Comparison of ENCODE assay signal across 29 mouse cellular contexts in the genomic region with DNA sequence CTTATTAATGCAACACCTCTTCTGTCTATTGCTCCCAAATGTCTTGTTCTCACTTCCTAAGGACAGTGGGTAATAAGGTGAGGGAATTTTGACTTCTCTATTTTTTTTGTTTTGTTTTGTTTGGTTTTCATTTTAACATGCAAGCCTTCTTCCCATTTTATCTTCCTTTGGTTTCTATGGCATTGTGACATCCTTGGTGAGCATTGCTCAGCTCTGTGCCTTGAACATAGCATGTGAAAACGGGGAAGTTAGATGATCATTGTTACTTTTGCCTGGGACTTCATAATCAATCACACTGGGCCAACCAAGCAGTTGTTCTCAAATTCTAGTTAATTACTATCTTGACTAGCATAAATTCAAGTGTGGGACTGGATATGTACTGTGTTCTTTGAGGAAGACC.
"Had no signal": no experiment of that assay in that cellular context is flagged by ENCODE, and none has a peak within 500 bp of the region (broad histone marks: within the 10 kb centered on the region; RNA-seq: fewer than 3 reads in every experiment).

No protein-coding gene starts in this region.

- H3K27ac ChIP-seq: embryonic facial prominence, embryonic 10.5 days; embryonic facial prominence, embryonic 12.5 days; embryonic facial prominence, embryonic 13.5 days; embryonic facial prominence, embryonic 15.5 days; forebrain, embryonic 10.5 days; forebrain, embryonic 12.5 days; forebrain, embryonic 13.5 days; gastrocnemius, adult 2 months had no signal

- H3K4me3 ChIP-seq: embryonic facial prominence, embryonic 10.5 days; embryonic facial prominence, embryonic 12.5 days; embryonic facial prominence, embryonic 13.5 days; embryonic facial prominence, embryonic 15.5 days; erythroblast, embryonic 14.5 days; forebrain, embryonic 10.5 days; forebrain, embryonic 12.5 days; forebrain, embryonic 13.5 days; forebrain, embryonic 15.5 days; gastrocnemius, adult 2 months had no signal

- H3K4me1 ChIP-seq: embryonic facial prominence, embryonic 10.5 days; embryonic facial prominence, embryonic 12.5 days; embryonic facial prominence, embryonic 13.5 days; embryonic facial prominence, embryonic 15.5 days; forebrain, embryonic 12.5 days; forebrain, embryonic 13.5 days; forebrain, embryonic 15.5 days had no signal

- H3K9me3 ChIP-seq: embryonic facial prominence, embryonic 10.5 days; embryonic facial prominence, embryonic 12.5 days; embryonic facial prominence, embryonic 13.5 days; embryonic facial prominence, embryonic 15.5 days; forebrain, embryonic 10.5 days; forebrain, embryonic 12.5 days; forebrain, embryonic 13.5 days; forebrain, embryonic 15.5 days had no signal

- H3K27me3 ChIP-seq: embryonic facial prominence, embryonic 12.5 days; embryonic facial prominence, embryonic 13.5 days; embryonic facial prominence, embryonic 15.5 days; forebrain, embryonic 13.5 days; forebrain, embryonic 15.5 days had no signal

- DNase-seq: cerebellum, adult 18-20 months; cerebellum, adult 2 months; cerebellum, adult 8-10 months; cerebellum, adult 9-10 months; cerebellum, adult 9-11 months; cerebellum, postnatal 10 days; cerebellum, postnatal 14 days; cerebellum, postnatal 25 days; cerebellum, postnatal 36 days; embryo, embryonic 11 days; forebrain, postnatal 0 days; gastrocnemius, adult 2 months; gastrocnemius, postnatal 10 days; gastrocnemius, postnatal 14 days; gastrocnemius, postnatal 25 days; gastrocnemius, postnatal 36 days; heart, adult 11 months; heart, adult 18-20 months had no signal

- H3K9ac ChIP-seq: embryonic facial prominence, embryonic 12.5 days; embryonic facial prominence, embryonic 13.5 days; embryonic facial prominence, embryonic 15.5 days; forebrain, embryonic 12.5 days; forebrain, embryonic 13.5 days; forebrain, embryonic 15.5 days; forebrain, postnatal 0 days had no signal

- H3K4me2 ChIP-seq: embryonic facial prominence, embryonic 12.5 days; embryonic facial prominence, embryonic 13.5 days; embryonic facial prominence, embryonic 15.5 days; forebrain, embryonic 12.5 days; forebrain, embryonic 13.5 days; forebrain, embryonic 15.5 days had no signal

- ATAC-seq: forebrain, embryonic 13.5 days; forebrain, embryonic 14.5 days; forebrain, embryonic 15.5 days; forebrain, embryonic 16.5 days; forebrain, postnatal 0 days had no signal
